Mouse (Mus musculus) G1E (cell line): ENCODE measurements around the gene Nkg7. TPM values are rescaled to one million over a fixed set of nuclear protein-coding genes. Genes with fewer than 3 reads are reported as not detected.

Experiments used
- ATAC-seq: 2 replicates; pipeline ENCODE4 v1.8.0; 2016; ENCODE audit warnings: mild to moderate bottlenecking; ENCODE audit not compliant: insufficient number of reproducible peaks, poor library complexity, low FRiP score, severe bottlenecking; ENCODE audit errors: extremely low read depth
- DNase-seq: peaks from one replicate; pipeline ENCODE4 v3.0.0; 2012; ENCODE audit warnings: low spot score
- H3K27me3 ChIP-seq: 2 replicates; pipeline ENCODE4 v1.6.1; 2012; ENCODE audit warnings: mild to moderate bottlenecking, low read length, inconsistent platforms; ENCODE audit not compliant: insufficient read depth
- H3K36me3 ChIP-seq: replicated peaks from 2 replicates; pipeline ENCODE3; 2012; ENCODE audit warnings: mild to moderate bottlenecking, inconsistent platforms
- H3K4me1 ChIP-seq: 2 replicates; pipeline ENCODE4 v1.6.1; 2012; ENCODE audit warnings: low read depth, low read length, inconsistent platforms, mixed read lengths; ENCODE audit not compliant: insufficient read depth
- H3K4me3 ChIP-seq: 2 replicates; pipeline ENCODE4 v1.5.1; 2012; ENCODE audit warnings: low read depth, mild to moderate bottlenecking, inconsistent platforms, low read length, moderate library complexity, mixed read lengths
- H3K9me3 ChIP-seq: replicated peaks from 2 replicates; pipeline ENCODE4 v1.6.1; 2012; ENCODE audit warnings: inconsistent platforms
- CTCF ChIP-seq: IDR thresholded peaks from 2 replicates; pipeline ENCODE4 v1.5.1; 2012; ENCODE audit warnings: low read depth, low read length, inconsistent platforms, mixed read lengths
- GATA1 ChIP-seq: IDR thresholded peaks from 2 replicates; pipeline ENCODE4 v1.6.1; 2012; ENCODE audit warnings: borderline replicate concordance, low read length, inconsistent platforms, mixed read lengths
- GATA2 ChIP-seq: IDR thresholded peaks from 2 replicates; pipeline ENCODE4 v1.6.1; 2012; ENCODE audit warnings: low read depth, low read length, inconsistent platforms, borderline replicate concordance
- POLR2AphosphoS5 ChIP-seq: IDR thresholded peaks from 2 replicates; pipeline ENCODE4 v1.6.1; 2012; ENCODE audit warnings: low read depth, low read length, inconsistent platforms; ENCODE audit not compliant: insufficient replicate concordance
- TAL1 ChIP-seq: conservative IDR thresholded peaks from 2 replicates; pipeline ENCODE4 v1.6.1; 2012; ENCODE audit warnings: low read depth, low read length, inconsistent platforms, mixed read lengths
- polyA plus RNA-seq: library from polyadenylated mRNA; stranded (reverse); fragments of >175 nt; gene quantifications from 2 replicates; pipeline ENCODE4 v1.2.3, GENCODE M21; 2012
- total RNA-seq, 2 experiments: library from RNA; stranded (forward) in 1 of 2; stranded (reverse) in 1 of 2; fragments of 200-1000 nt in 1 of 2; fragments of >200 nt in 1 of 2; fragmentation: Nextera tagmentation in 1 of 2; gene quantifications; 2 replicates each; pipeline ENCODE4 v1.2.3; 2014 to 2017

Gene Nkg7
- total and polyA plus RNA-seq, 3 experiments = not detected

GRCm38 (mm10) chr7:43432891-43433290 lies 4.0 kb upstream of the Nkg7 start:
- no peaks in the 10 kb centered on the region for H3K36me3 ChIP-seq
- H3K4me1 ChIP-seq = no peaks in the 10 kb centered on the region
- H3K9me3 ChIP-seq = no peaks in the 10 kb centered on the region
- no peak for ATAC-seq
- no peak for DNase-seq
- peaks cover 47% of the 10 kb centered on the region for H3K27me3 ChIP-seq
- H3K4me3 ChIP-seq = no peak overlapping the region
- TF ChIP-seq GATA1 = no peak
- TF ChIP-seq TAL1 = no peak
- no peak for TF ChIP-seq CTCF
- TF ChIP-seq GATA2 = no peak
- TF ChIP-seq POLR2AphosphoS5 = no peak

- no peaks in the 10 kb centered on the region for H3K9me3 ChIP-seq
- TF ChIP-seq POLR2AphosphoS5 (no peak), TAL1 (no peak), GATA1 (no peak), GATA2 (no peak)
- H3K4me1 ChIP-seq = no peaks in the 10 kb centered on the region
- H3K36me3 ChIP-seq = no peaks in the 10 kb centered on the region
- H3K27me3 ChIP-seq = peaks cover 58% of the 10 kb centered on the region
- no peak for DNase-seq
- no peak for ATAC-seq
- H3K4me3 ChIP-seq = no peak overlapping the region
Observed at GRCm38 (mm10) chr7:43434676-43435075, 2.2 kb upstream of the Nkg7 start.

GRCm38 (mm10) chr7:43438611-43439010 lies 1.7 kb downstream of the Nkg7 start:
- TF ChIP-seq CTCF = no peak
- Histone ChIP-seq H3K4me3 (no peak overlapping the region), H3K36me3 (no peaks in the 10 kb centered on the region), H3K27me3 (peaks cover 38% of the 10 kb centered on the region), H3K9me3 (no peaks in the 10 kb centered on the region), H3K4me1 (peaks cover 15% of the 10 kb centered on the region)
- ATAC-seq (no peak), DNase-seq (no peak)

GRCm38 (mm10) chr7:43440482-43440881 lies 3.6 kb downstream of the Nkg7 start, which contains the start of gene Cldnd2:
Cldnd2 (plus strand) TSS chr7:43440782.
- ATAC-seq (no peak), DNase-seq (no peak)
- Histone ChIP-seq H3K4me3 (no peak within 1 kb of the TSS), H3K27me3 (peaks cover 30% of the 10 kb centered on the region), H3K4me1 (peaks cover 29% of the 10 kb centered on the region), H3K9me3 (no peaks in the 10 kb centered on the region), H3K36me3 (peaks cover 2% of the 10 kb centered on the region)
- no peak for TF ChIP-seq POLR2AphosphoS5

GRCm38 (mm10) chr7:43441071-43441470 lies 4.2 kb downstream of the Nkg7 start:
- Histone ChIP-seq H3K4me3 (no peak overlapping the region), H3K9me3 (no peaks in the 10 kb centered on the region), H3K27me3 (peaks cover 28% of the 10 kb centered on the region), H3K4me1 (peaks cover 34% of the 10 kb centered on the region), H3K36me3 (peaks cover 8% of the 10 kb centered on the region)
- no peak for TF ChIP-seq TAL1
- TF ChIP-seq GATA1 = no peak
- no peak for TF ChIP-seq CTCF
- TF ChIP-seq POLR2AphosphoS5 = no peak
- TF ChIP-seq GATA2 = no peak
- ATAC-seq (no peak), DNase-seq (no peak)

- H3K36me3 ChIP-seq = peaks cover 24% of the 10 kb centered on the region
- no peak for TF ChIP-seq GATA1
- no peaks in the 10 kb centered on the region for H3K9me3 ChIP-seq
- ATAC-seq = no peak
- peaks cover 50% of the 10 kb centered on the region for H3K4me1 ChIP-seq
- peak overlapping the region; percentile 75 for H3K4me3 ChIP-seq
- peaks cover 20% of the 10 kb centered on the region for H3K27me3 ChIP-seq
- no peak for DNase-seq
Observed at GRCm38 (mm10) chr7:43442684-43443083, 5.8 kb downstream of the Nkg7 start.

- H3K4me1 ChIP-seq = peaks cover 57% of the 10 kb centered on the region
- peaks cover 31% of the 10 kb centered on the region for H3K36me3 ChIP-seq
- peaks cover 15% of the 10 kb centered on the region for H3K27me3 ChIP-seq
- H3K4me3 ChIP-seq = peak overlapping the region; percentile 75
- TF ChIP-seq CTCF (no peak), POLR2AphosphoS5 (peak; percentile 37; the same call in 1 of the 2 replicates), GATA1 (no peak)
- DNase-seq = peak; percentile 78
- no peaks in the 10 kb centered on the region for H3K9me3 ChIP-seq
- ATAC-seq = peak; percentile 86
Observed at GRCm38 (mm10) chr7:43443126-43443916, 6.4 kb downstream of the Nkg7 start.
